Mouse (Mus musculus) CH12.LX (cell line): Measurements from ENCODE around the gene Gls2. TPM values are rescaled to one million over a fixed set of nuclear protein-coding genes. Genes with fewer than 3 reads are reported as not detected.

ENCODE experiments used
- DNase-seq: peaks from one replicate; pipeline ENCODE4 v3.0.0-alpha.2; 2013; ENCODE audit errors: extremely low read depth
- H3K27ac ChIP-seq: 2 replicates; pipeline ENCODE4 v1.5.1; 2012; ENCODE audit warnings: low read depth, mild to moderate bottlenecking, control low read depth, moderate library complexity; ENCODE audit not compliant: insufficient read depth
- H3K27me3 ChIP-seq: replicated peaks from 2 replicates; pipeline ENCODE3; 2012; ENCODE audit warnings: inconsistent platforms
- H3K36me3 ChIP-seq, 2 experiments: replicated peaks in 1 of 2; 2 replicates each; pipeline versions ENCODE3 to v1.6.1; 2012; ENCODE audit warnings: inconsistent platforms in 1 of 2, low read length in 1 of 2, mild to moderate bottlenecking in 1 of 2, mixed read lengths in 1 of 2, moderate library complexity in 1 of 2; ENCODE audit not compliant: control insufficient read depth in 1 of 2, insufficient read depth in 1 of 2
- H3K4me1 ChIP-seq, 2 experiments: 2 replicates each; pipeline ENCODE4 v1.6.1; 2012; ENCODE audit warnings: inconsistent platforms in 1 of 2, moderate library complexity in 1 of 2; ENCODE audit not compliant: insufficient read depth in 2 of 2, control insufficient read depth in 1 of 2
- H3K4me2 ChIP-seq: 2 replicates; pipeline ENCODE4 v1.6.1; 2012; ENCODE audit warnings: low read depth, mild to moderate bottlenecking, control low read depth; ENCODE audit not compliant: poor library complexity, insufficient read depth, severe bottlenecking
- H3K4me3 ChIP-seq, 3 experiments: fragments of 150-350 bp in 1 of 3; sonication (generic) in 1 of 3; replicated peaks in 1 of 3; 2 replicates each; pipeline versions ENCODE3 to v1.5.1; 2011 to 2012; ENCODE audit warnings: low read depth in 2 of 3, low read length in 2 of 3, mild to moderate bottlenecking in 2 of 3, moderate library complexity in 2 of 3, control low read depth in 1 of 3, improper control_type of control experiment in 1 of 3, inconsistent platforms in 1 of 3, mixed read lengths in 1 of 3; ENCODE audit not compliant: poor library complexity in 1 of 3
- H3K79me2 ChIP-seq: replicated peaks from 2 replicates; pipeline ENCODE4 v1.6.1; 2012; ENCODE audit warnings: mild to moderate bottlenecking, moderate library complexity; ENCODE audit not compliant: control insufficient read depth, poor library complexity, insufficient read depth, severe bottlenecking; ENCODE audit errors: extremely low read depth
- H3K9ac ChIP-seq: 2 replicates; pipeline ENCODE4 v1.6.1; 2012; ENCODE audit warnings: low read depth, mild to moderate bottlenecking, control low read depth, moderate library complexity; ENCODE audit not compliant: insufficient read depth
- H3K9me3 ChIP-seq: replicated peaks from 2 replicates; pipeline ENCODE3; 2012; ENCODE audit warnings: low read length, inconsistent platforms, mixed read lengths
- BHLHE40 ChIP-seq: IDR thresholded peaks from 2 replicates; pipeline ENCODE4 v1.6.1; 2011; ENCODE audit warnings: mild to moderate bottlenecking, low read depth, low read length, improper control_type of control experiment
- CHD1 ChIP-seq: IDR thresholded peaks from 2 replicates; pipeline ENCODE4 v1.6.1; 2012; ENCODE audit warnings: low read depth, low read length, improper control_type of control experiment, inconsistent platforms
- CHD2 ChIP-seq: IDR thresholded peaks from 2 replicates; pipeline ENCODE4 v1.6.1; 2011; ENCODE audit warnings: low read length, improper control_type of control experiment
- CTCF ChIP-seq, 2 experiments: IDR thresholded peaks in 1 of 2; conservative IDR thresholded peaks in 1 of 2; 2 replicates each; pipeline ENCODE4 v1.5.1; 2011 to 2012; ENCODE audit warnings: low read depth in 2 of 2, low read length in 2 of 2, improper control_type of control experiment in 1 of 2, inconsistent platforms in 1 of 2, mild to moderate bottlenecking in 1 of 2, moderate library complexity in 1 of 2
- E2F4 ChIP-seq: IDR thresholded peaks from 2 replicates; pipeline ENCODE4 v1.6.1; 2011; ENCODE audit warnings: low read depth, low read length, improper control_type of control experiment; ENCODE audit not compliant: insufficient replicate concordance
- ETS1 ChIP-seq: conservative IDR thresholded peaks from 2 replicates; pipeline ENCODE4 v1.6.1; 2012; ENCODE audit warnings: low read depth, mild to moderate bottlenecking, inconsistent platforms, low read length, improper control_type of control experiment, moderate library complexity
- GABPA ChIP-seq: IDR thresholded peaks from 2 replicates; pipeline ENCODE4 v1.6.1; 2012; ENCODE audit warnings: low read depth, low read length, improper control_type of control experiment, inconsistent platforms; ENCODE audit not compliant: insufficient replicate concordance
- HCFC1 ChIP-seq: IDR thresholded peaks from 2 replicates; pipeline ENCODE4 v1.6.1; 2012; ENCODE audit warnings: low read depth, mild to moderate bottlenecking, inconsistent platforms, low read length, improper control_type of control experiment
- JUND ChIP-seq: conservative IDR thresholded peaks from 2 replicates; pipeline ENCODE4 v1.6.1; 2011; ENCODE audit warnings: low read depth, low read length, improper control_type of control experiment
- KAT2A ChIP-seq: IDR thresholded peaks from 2 replicates; pipeline ENCODE4 v1.6.1; 2012; ENCODE audit warnings: low read length, improper control_type of control experiment, inconsistent platforms; ENCODE audit not compliant: insufficient replicate concordance
- MAFK ChIP-seq: IDR thresholded peaks from 2 replicates; pipeline ENCODE4 v1.6.1; 2011; ENCODE audit warnings: low read length, improper control_type of control experiment; ENCODE audit not compliant: insufficient replicate concordance
- MAX ChIP-seq: IDR thresholded peaks from 2 replicates; pipeline ENCODE4 v1.6.1; 2011; ENCODE audit warnings: low read length, improper control_type of control experiment
- MEF2A ChIP-seq: IDR thresholded peaks from 2 replicates; pipeline ENCODE4 v1.6.1; 2014; ENCODE audit warnings: low read depth, mild to moderate bottlenecking, inconsistent platforms, low read length, improper control_type of control experiment, borderline replicate concordance
- MXI1 ChIP-seq: IDR thresholded peaks from 2 replicates; pipeline ENCODE4 v1.6.1; 2011; ENCODE audit warnings: mild to moderate bottlenecking, low read depth, low read length, improper control_type of control experiment
- NELFE ChIP-seq: IDR thresholded peaks from 2 replicates; pipeline ENCODE4 v1.6.1; 2011; ENCODE audit warnings: low read depth, low read length, improper control_type of control experiment
- NRF1 ChIP-seq: IDR thresholded peaks from 2 replicates; pipeline ENCODE4 v1.6.1; 2014; ENCODE audit warnings: low read depth, mild to moderate bottlenecking, inconsistent platforms, low read length, improper control_type of control experiment, moderate library complexity
- PAX5 ChIP-seq: IDR thresholded peaks from 2 replicates; pipeline ENCODE4 v1.6.1; 2012; ENCODE audit warnings: low read length, inconsistent platforms, mixed read lengths
- POLR2A ChIP-seq: IDR thresholded peaks from 2 replicates; pipeline ENCODE4 v1.6.1; 2011; ENCODE audit warnings: low read depth, mild to moderate bottlenecking, improper control_type of control experiment, low read length
- POLR2AphosphoS2 ChIP-seq: IDR thresholded peaks from 2 replicates; pipeline ENCODE4 v1.6.1; 2011; ENCODE audit warnings: low read depth, low read length, improper control_type of control experiment
- RAD21 ChIP-seq: IDR thresholded peaks from 2 replicates; pipeline ENCODE4 v1.6.1; 2011; ENCODE audit warnings: low read depth, mild to moderate bottlenecking, low read length, improper control_type of control experiment, moderate library complexity
- SIN3A ChIP-seq: IDR thresholded peaks from 2 replicates; pipeline ENCODE4 v1.6.1; 2012; ENCODE audit warnings: low read length, improper control_type of control experiment, inconsistent platforms
- TBP ChIP-seq: conservative IDR thresholded peaks from 2 replicates; pipeline ENCODE4 v1.6.1; 2011; ENCODE audit warnings: low read depth, low read length, improper control_type of control experiment
- TCF12 ChIP-seq: IDR thresholded peaks from 2 replicates; pipeline ENCODE4 v1.6.1; 2014; ENCODE audit warnings: low read depth, mild to moderate bottlenecking, inconsistent platforms, low read length, improper control_type of control experiment
- UBTF ChIP-seq: IDR thresholded peaks from 2 replicates; pipeline ENCODE4 v1.6.1; 2012; ENCODE audit warnings: low read depth, mild to moderate bottlenecking, inconsistent platforms, low read length, improper control_type of control experiment, moderate library complexity
- USF1 ChIP-seq: IDR thresholded peaks from 2 replicates; pipeline ENCODE4 v1.6.1; 2014; ENCODE audit warnings: low read depth, mild to moderate bottlenecking, inconsistent platforms, low read length, improper control_type of control experiment
- USF2 ChIP-seq: conservative IDR thresholded peaks from 2 replicates; pipeline ENCODE4 v1.6.1; 2011; ENCODE audit warnings: low read depth, low read length, improper control_type of control experiment
- ZC3H11A ChIP-seq: IDR thresholded peaks from 2 replicates; pipeline ENCODE4 v1.6.1; 2012; ENCODE audit warnings: low read depth, mild to moderate bottlenecking, inconsistent platforms, low read length, improper control_type of control experiment
- ZMIZ1 ChIP-seq: IDR thresholded peaks from 2 replicates; pipeline ENCODE4 v1.6.1; 2012; ENCODE audit warnings: low read depth, mild to moderate bottlenecking, inconsistent platforms, low read length, improper control_type of control experiment
- ZNF384 ChIP-seq: IDR thresholded peaks from 2 replicates; pipeline ENCODE4 v1.6.1; 2012; ENCODE audit warnings: low read depth, low read length, improper control_type of control experiment, inconsistent platforms
- dilution Hi-C: fragments of 300-500 bp; cut with MboI; formaldehyde crosslinking; loops from 2 replicates; pipeline ENCODE4 v1.14.3; 2020; ENCODE audit warnings: low sequenced_read_pairs; ENCODE audit not compliant: extremely low pct_unique_long_range_greater_than_20kb, extremely low pct_ligation_motif_present
- in situ Hi-C: fragments of 300-500 bp; cut with MboI; formaldehyde crosslinking; loops from 3 replicates; pipeline ENCODE4 v1.14.3; 2019; ENCODE audit warnings: low sequenced_read_pairs, low pct_ligation_motif_present, low pct_unique_long_range_greater_than_20kb, mixed read lengths
- polyA plus RNA-seq: library from polyadenylated mRNA; unstranded; fragments of >175 nt; gene quantifications from 2 replicates; pipeline ENCODE4 v1.2.1, GENCODE M21; 2012; ENCODE audit warnings: low read depth; ENCODE audit not compliant: insufficient read length
- total RNA-seq, 2 experiments: library from RNA; depleted of rRNA; stranded (reverse); fragments of 300-350 nt in 1 of 2; fragments of >200 nt in 1 of 2; gene quantifications; 2 replicates each; pipeline ENCODE4 v1.2.3; 2012 to 2014

Gene Gls2
- total and polyA plus RNA-seq, 3 experiments, result 0.86 to 2.2 (median 1.9) TPM

DNA sequence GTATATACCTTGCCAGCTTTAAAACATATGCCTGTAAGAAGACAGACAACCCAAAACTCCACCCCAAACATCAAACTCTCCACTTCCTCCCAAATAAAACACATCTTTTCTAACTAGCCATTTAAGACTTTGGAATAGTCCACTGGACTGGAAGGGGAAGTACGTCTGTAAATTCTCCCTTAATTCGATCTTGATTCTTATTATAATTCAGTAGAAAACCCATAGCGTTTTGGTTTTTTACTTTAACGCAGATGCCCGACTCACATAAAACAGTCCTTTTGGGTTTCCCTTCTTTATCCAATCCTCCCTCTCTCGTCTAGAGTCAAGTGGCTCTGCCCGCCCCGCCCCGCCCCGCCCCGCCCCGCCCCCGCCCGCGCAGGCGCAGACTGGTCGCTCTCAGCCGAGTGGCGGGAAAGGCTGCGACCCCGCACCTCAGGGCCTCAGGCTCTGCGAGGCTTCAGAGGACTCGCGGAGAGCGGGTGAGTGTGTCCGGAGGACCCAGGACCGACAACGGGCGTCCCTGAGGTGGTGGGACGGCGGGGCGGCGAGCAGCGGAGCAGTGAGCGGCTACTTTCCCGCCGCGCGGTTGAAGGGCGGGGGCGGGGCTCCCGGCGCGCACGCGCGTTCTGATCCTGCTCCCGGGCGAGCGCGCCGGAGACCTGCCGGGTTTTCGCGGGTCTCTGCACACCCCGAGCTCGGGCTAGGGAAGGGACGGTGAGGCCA lies 37.6 kb downstream of the Gls2 start, which contains the start of gene Timeless:
Gene Timeless (plus strand): TSS at position 369 of the 723 bp plus-strand sequence.
- in situ Hi-C loops, result no loop called here
- dilution Hi-C loops, result no loop called here
- Histone ChIP-seq H3K9me3 (no peaks in the 10 kb centered on the region), H3K79me2 (peaks cover 17% of the 10 kb centered on the region), H3K4me2 (peak within 1 kb of the TSS; percentile 87), H3K4me3 (peak within 1 kb of the TSS; percentile 72 to 99 (median 93)), H3K27ac (peak within 1 kb of the TSS; percentile 91), H3K36me3 (peaks cover 3 to 25% of the 10 kb centered on the region in 2 experiments), H3K4me1 (peaks cover 2 to 28% of the 10 kb centered on the region in 2 experiments; a peak in 2 of 4 replicates), H3K27me3 (no peaks in the 10 kb centered on the region), H3K9ac (peak within 1 kb of the TSS; percentile 100)
- peak; percentile 67 for DNase-seq
- TF ChIP-seq USF2 (no peak), PAX5 (no peak), ZC3H11A (no peak), MAFK (no peak), TBP (peak; percentile 97), TCF12 (no peak; the same call in none of the 2 replicates), ZNF384 (no peak), BHLHE40 (0 out of 2 replicates have a peak, but pooled peaks have one; percentile 4), POLR2A (peak; percentile 86), CTCF (conservative IDR thresholded peaks at IDR 0.05 in 1 of 2, IDR thresholded peaks at IDR 0.05 in 1 of 2; ENCODE audit: low read depth in 2 of 2, low read length in 2 of 2) (no peak), RAD21 (no peak), E2F4 (peak; percentile 76; the same call in 1 of the 2 replicates), NELFE (peak; percentile 72), JUND (0 out of 2 replicates have a peak, but pooled peaks have one; percentile 32), CHD2 (no peak), KAT2A (0 out of 2 replicates have a peak, but pooled peaks have one; percentile 43), SIN3A (peak; percentile 78; the same call in 1 of the 2 replicates), USF1 (no peak), POLR2AphosphoS2 (no peak; the same call in 1 of the 2 replicates), ZMIZ1 (no peak; the same call in 1 of the 2 replicates), HCFC1 (peak; percentile 61), MAX (peak; percentile 48; the same call in 1 of the 2 replicates), UBTF (0 out of 2 replicates have a peak, but pooled peaks have one; percentile 75), GABPA (no peak), NRF1 (peak; percentile 80), CHD1 (peak; percentile 99), MXI1 (peak; percentile 68), ETS1 (no peak), MEF2A (no peak)
